Mouse (Mus musculus): Measurements from ENCODE around the gene Cyp2c66.
"Not testable (repeated sequence)": the region's sequence is repeated elsewhere in the genome, so short reads cannot be mapped to it uniquely, and the experiment has no call there.

The Cyp2c66 gene

DNA sequence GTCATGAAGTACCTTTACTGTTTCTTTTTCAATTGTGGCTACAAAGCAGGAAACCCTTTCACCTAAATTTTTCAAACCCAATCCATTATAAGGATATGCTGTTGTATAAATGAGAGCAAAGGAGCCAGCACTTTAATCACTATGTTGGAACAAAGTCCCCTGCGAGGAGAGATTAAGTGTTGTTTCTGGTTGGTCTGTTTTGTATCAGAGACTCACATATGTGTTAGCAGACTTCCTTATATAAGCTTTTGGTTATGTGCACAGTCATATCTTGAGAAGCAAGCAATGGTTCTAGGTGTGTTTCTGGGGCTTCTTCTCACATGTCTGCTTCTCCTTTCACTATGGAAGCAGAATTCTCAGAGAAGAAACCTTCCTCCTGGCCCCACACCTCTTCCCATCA, at the start of gene Cyp2c66:
TSS of gene Cyp2c66 (plus strand) at position 255 of the 400 bp plus-strand sequence.
- DNase-seq (ENCODE audit: low spot score in 2 of 2), result no peak

DNA sequence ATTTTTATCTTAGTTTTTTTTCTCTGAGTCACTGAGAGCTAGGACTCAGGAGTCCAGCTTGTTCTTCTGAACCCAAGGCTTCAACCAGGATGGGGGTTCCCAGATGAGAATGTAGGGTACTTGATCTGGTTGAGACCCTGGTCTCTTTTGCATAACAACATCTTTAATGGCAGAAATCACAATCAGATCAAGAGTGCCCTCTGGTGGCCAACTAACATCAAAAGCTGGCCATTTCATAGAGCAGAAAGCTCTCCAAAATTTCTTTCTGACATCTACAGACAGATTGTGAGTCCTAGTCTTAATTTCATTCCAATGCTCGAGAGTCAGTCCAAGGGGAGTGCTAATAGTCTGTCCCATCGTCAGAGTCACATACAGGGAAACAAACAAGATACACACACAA, 14.9 kb upstream of the Cyp2c66 start:
- not testable (repeated sequence) for DNase-seq (ENCODE audit: low spot score in 2 of 2)

DNA sequence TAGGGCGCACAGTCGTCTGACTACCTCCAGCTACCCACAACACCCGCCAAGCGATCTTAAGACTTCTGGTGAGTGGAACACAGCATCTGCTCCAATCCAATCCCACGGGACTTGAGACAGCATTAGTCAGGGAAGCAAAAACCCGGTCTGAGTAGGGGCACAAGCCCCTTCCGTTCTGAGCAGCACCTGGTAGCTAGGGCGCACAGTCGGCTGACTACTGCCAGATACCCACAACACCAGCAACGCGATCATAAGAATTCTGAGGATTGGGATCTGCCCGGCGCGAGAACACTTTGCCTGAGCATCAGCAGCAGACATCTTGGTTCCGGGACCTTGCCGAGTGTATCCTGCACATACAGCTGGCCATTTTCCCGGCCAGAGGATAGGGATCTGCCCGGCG, 43.1 kb downstream of the Cyp2c66 start:
- DNase-seq (ENCODE audit: low spot score in 2 of 2), result not testable (repeated sequence)

Measured in urinary bladder, adult 18-20 months (tissue).